Mouse (Mus musculus): ENCODE data around the gene Hmgb2.

Gene Hmgb2

DNA sequence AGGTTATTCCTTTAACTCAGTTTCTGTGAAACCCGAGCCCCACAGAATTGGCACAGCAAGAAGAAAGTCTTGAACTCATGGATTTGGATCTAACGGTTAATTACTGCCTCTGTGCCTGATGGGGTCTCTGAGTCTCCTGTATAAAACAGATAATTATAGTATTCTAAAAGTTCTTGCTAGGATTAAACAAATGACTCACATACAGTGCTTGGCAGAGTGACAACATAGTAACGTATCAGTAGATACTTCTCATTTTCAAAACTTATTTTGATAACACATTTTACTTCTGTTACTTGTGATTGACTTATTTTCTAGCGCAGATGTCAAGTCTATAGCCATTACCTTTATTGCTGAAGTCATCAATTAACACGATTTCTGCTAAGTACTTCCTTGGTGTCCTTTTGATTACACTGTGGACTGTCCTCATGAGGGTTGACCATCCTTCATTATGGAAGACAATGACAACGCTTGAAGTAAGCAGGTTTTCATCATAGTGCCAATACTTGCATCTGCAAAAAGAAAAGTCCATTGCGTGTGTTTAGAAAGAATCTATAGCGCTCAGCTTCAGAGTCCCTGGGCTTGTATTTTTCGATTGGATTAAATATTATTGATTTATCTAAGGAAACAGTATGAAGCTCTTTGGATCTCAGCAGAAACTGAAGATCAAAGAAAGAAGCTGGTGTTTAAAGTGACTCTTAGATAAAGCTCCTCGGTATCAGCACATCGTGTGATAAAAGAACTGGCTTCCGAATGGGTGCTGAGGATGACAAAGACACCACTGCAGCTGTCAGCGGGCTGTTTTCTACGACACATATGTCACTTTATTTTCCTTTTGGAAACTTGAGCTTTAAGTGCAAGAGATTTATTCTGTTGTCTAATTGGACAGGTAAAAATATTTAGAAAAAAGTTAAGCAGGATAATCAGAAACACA, 40.7 kb downstream of the Hmgb2 start:
- no peak for DNase-seq (ENCODE audit: low read depth, low spot score)

- no peak for DNase-seq (ENCODE audit: low read depth, low spot score)
Measured at GRCm38 (mm10) chr8:57560926-57561325, 49.2 kb downstream of the Hmgb2 start.

DNA sequence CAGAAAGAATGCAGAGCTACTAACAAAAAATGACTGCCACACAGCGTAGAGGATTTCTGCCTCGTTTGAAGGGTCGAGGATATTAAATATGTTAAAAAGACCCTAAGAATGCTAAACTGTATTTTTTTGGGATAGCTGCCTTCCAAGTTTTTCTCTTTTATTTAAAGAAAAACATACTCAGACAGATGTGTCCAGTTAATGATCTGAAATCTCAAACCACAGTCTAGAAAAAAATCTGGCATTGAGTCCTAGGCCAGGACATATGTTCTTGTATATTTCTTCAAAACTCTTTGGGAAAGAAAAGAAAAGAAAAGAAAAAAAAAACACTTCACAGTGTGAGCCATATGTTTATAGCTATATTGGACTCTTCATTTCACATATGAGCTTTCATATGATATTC, 51.0 kb downstream of the Hmgb2 start:
- DNase-seq (ENCODE audit: low read depth, low spot score): no peak

GRCm38 (mm10) chr8:57563726-57564125, 52.0 kb downstream of the Hmgb2 start:
- no peak for DNase-seq (ENCODE audit: low read depth, low spot score)

DNA sequence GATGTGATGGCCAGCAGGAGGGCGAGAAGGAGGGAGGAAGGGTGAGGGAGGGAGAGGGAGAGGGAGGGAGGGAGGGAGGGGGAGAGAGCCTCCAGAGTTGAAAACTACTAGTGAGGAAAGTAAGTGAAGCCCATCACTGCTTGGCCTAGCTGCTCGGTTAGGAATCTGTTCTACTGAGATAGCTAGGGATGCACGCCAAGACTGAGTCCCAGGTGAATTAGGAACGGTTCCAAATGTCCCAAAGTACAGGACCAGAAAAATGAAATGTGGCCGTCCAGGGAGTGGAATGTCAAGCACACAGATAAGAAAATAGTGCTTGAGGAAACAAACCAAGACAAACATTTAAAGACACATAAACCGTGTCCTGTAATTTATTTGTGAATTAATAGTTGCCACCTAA, 53.3 kb downstream of the Hmgb2 start:
- DNase-seq (ENCODE audit: low read depth, low spot score): no peak
